Mouse (Mus musculus) cerebellum, adult 2 months (tissue): Measurements from ENCODE around the gene Snapc3.

ENCODE experiments used
- CTCF ChIP-seq: fragments of 200-500 bp; IDR thresholded peaks from 2 replicates; pipeline ENCODE4 v1.5.1; 2011; ENCODE audit warnings: low read depth, mild to moderate bottlenecking, control low read depth, low read length, moderate library complexity, borderline replicate concordance; ENCODE audit not compliant: insufficient read depth
- POLR2A ChIP-seq: fragments of 200-500 bp; IDR thresholded peaks from 2 replicates; pipeline ENCODE4 v1.6.1; 2011; ENCODE audit warnings: low read length, control low read depth, borderline replicate concordance; ENCODE audit not compliant: insufficient read depth

GRCm38 (mm10) chr4:83383899-83384490, 33.5 kb upstream of the Snapc3 start:
- peak; percentile 19; the same call in 1 of the 2 replicates for TF ChIP-seq CTCF
- no peak for TF ChIP-seq POLR2A
